Mouse (Mus musculus) liver, embryonic 11.5 days (tissue): ENCODE measurements at regions not wholly inside any gene's neighbourhood (a gene's known extent, or its start where the extent isn't known, plus 50 kb on each side); places are given as distances from the start of the nearest gene placed in this dataset.

Experiments used
- ATAC-seq: fragments of 200-750 bp; cut with Nextera tagmentation; replicated peaks from 2 replicates; pipeline ENCODE4 v1.8.0; 2017; ENCODE audit warnings: moderate number of reproducible peaks, mild to moderate bottlenecking, moderate TSS enrichment, moderate library complexity; ENCODE audit not compliant: low FRiP score
- DNase-seq: peaks from one replicate; pipeline ENCODE4 v3.0.0-alpha.2; 2017; ENCODE audit warnings: low spot score
- H3K27ac ChIP-seq: fragments of 300-500 bp; sonication (generic); 2 replicates; pipeline ENCODE4 v1.5.1; 2014; ENCODE audit warnings: mild to moderate bottlenecking, low read depth, low read length, control low read depth
- H3K27me3 ChIP-seq: fragments of 300-500 bp; sonication (generic); replicated peaks from 2 replicates; pipeline ENCODE4 v1.6.1; 2014; ENCODE audit warnings: low read length, mixed read lengths; ENCODE audit not compliant: control insufficient read depth, insufficient read depth
- H3K36me3 ChIP-seq: fragments of 300-500 bp; sonication (generic); 2 replicates; pipeline ENCODE4 v1.6.1; 2014; ENCODE audit warnings: mild to moderate bottlenecking, low read length, moderate library complexity, mixed read lengths; ENCODE audit not compliant: control insufficient read depth, insufficient read depth
- H3K4me1 ChIP-seq: fragments of 300-500 bp; sonication (generic); replicated peaks from 2 replicates; pipeline ENCODE4 v1.6.1; 2014; ENCODE audit warnings: low read length, mixed read lengths; ENCODE audit not compliant: control insufficient read depth, insufficient read depth
- H3K4me2 ChIP-seq: fragments of 300-500 bp; sonication (generic); 2 replicates; pipeline ENCODE4 v1.6.1; 2014; ENCODE audit warnings: mild to moderate bottlenecking, control low read depth, moderate library complexity
- H3K4me3 ChIP-seq: fragments of 300-500 bp; sonication (generic); 2 replicates; pipeline ENCODE4 v1.5.1; 2014; ENCODE audit warnings: low read depth, low read length, control low read depth
- H3K9ac ChIP-seq: fragments of 300-500 bp; sonication (generic); 2 replicates; pipeline ENCODE4 v1.6.1; 2014; ENCODE audit warnings: low read depth, low read length, control low read depth
- H3K9me3 ChIP-seq: fragments of 300-500 bp; sonication (generic); 2 replicates; pipeline ENCODE4 v1.6.1; 2016; ENCODE audit warnings: low read length, inconsistent platforms, mixed read lengths; ENCODE audit not compliant: control insufficient read depth
- WGBS: fragments of 180-500 bp; shearing (Covaris S2); extraction: QIAGEN DNeasy Blood & Tissue Kit; methylation state at CpG from one replicate; pipeline ENCODE4 v1.1.7; 2014; 5-methylcytosine and 5-hydroxymethylcytosine counted together

- Histone ChIP-seq H3K9me3 (no peaks in the 10 kb centered on the region), H3K27ac (no peak overlapping the region), H3K4me3 (no peak overlapping the region), H3K4me1 (no peaks in the 10 kb centered on the region), H3K4me2 (no peak overlapping the region), H3K36me3 (no peaks in the 10 kb centered on the region), H3K9ac (no peak overlapping the region), H3K27me3 (no peaks in the 10 kb centered on the region)
- no peak for ATAC-seq
- 44% methylated on average over 6 of the region's 6 CpGs for WGBS
- DNase-seq = no peak
Measured at GRCm38 (mm10) chr8:109105693-109106092, 388.1 kb upstream of the Pmfbp1 start.

GRCm38 (mm10) chr8:109106971-109107370, 386.9 kb upstream of the Pmfbp1 start:
- H3K4me1 ChIP-seq = no peaks in the 10 kb centered on the region
- ATAC-seq = no peak
- no peaks in the 10 kb centered on the region for H3K27me3 ChIP-seq
- H3K4me2 ChIP-seq = no peak overlapping the region
- no peak overlapping the region for H3K4me3 ChIP-seq
- H3K9me3 ChIP-seq = no peaks in the 10 kb centered on the region
- DNase-seq = no peak
- no peak overlapping the region for H3K27ac ChIP-seq
- WGBS = 79% methylated on average over 9 of the region's 9 CpGs
- H3K36me3 ChIP-seq = no peaks in the 10 kb centered on the region
- H3K9ac ChIP-seq = no peak overlapping the region

- Histone ChIP-seq H3K4me3 (no peak overlapping the region), H3K4me1 (no peaks in the 10 kb centered on the region), H3K36me3 (no peaks in the 10 kb centered on the region), H3K9ac (no peak overlapping the region), H3K27ac (no peak overlapping the region), H3K9me3 (no peaks in the 10 kb centered on the region), H3K4me2 (no peak overlapping the region), H3K27me3 (no peaks in the 10 kb centered on the region)
- DNase-seq (no peak), ATAC-seq (no peak)
- WGBS = 47% methylated on average over 12 of the region's 12 CpGs
Measured at GRCm38 (mm10) chr8:109107762-109108161, 386.1 kb upstream of the Pmfbp1 start.

- H3K9ac ChIP-seq = no peak overlapping the region
- no peak for ATAC-seq
Measured at GRCm38 (mm10) chr8:109109390-109109789, 384.4 kb upstream of the Pmfbp1 start.

GRCm38 (mm10) chr8:109121776-109122175, 372.1 kb upstream of the Pmfbp1 start:
- DNase-seq (no peak), ATAC-seq (no peak)
- WGBS = 60% methylated on average over 6 of the region's 6 CpGs
- Histone ChIP-seq H3K27ac (no peak overlapping the region), H3K4me1 (no peaks in the 10 kb centered on the region), H3K9me3 (no peaks in the 10 kb centered on the region), H3K4me3 (no peak overlapping the region), H3K36me3 (no peaks in the 10 kb centered on the region), H3K4me2 (no peak overlapping the region), H3K9ac (no peak overlapping the region), H3K27me3 (no peaks in the 10 kb centered on the region)

More at GRCm38 (mm10) chr8:109109390-109109789, 384.4 kb upstream of the Pmfbp1 start:
- Histone ChIP-seq H3K4me3 (no peak overlapping the region), H3K27ac (no peak overlapping the region), H3K9me3 (no peaks in the 10 kb centered on the region), H3K27me3 (no peaks in the 10 kb centered on the region), H3K36me3 (no peaks in the 10 kb centered on the region), H3K4me1 (no peaks in the 10 kb centered on the region), H3K4me2 (no peak overlapping the region)
- no peak for DNase-seq
- WGBS = 85% methylated on average over 4 of the region's 4 CpGs

- ATAC-seq = no peak
- H3K4me2 ChIP-seq = no peak overlapping the region
- 74% methylated on average over 8 of the region's 8 CpGs for WGBS
Measured at GRCm38 (mm10) chr8:109142495-109143158, 351.2 kb upstream of the Pmfbp1 start.

GRCm38 (mm10) chr8:109151711-109152110, 342.1 kb upstream of the Pmfbp1 start:
- Histone ChIP-seq H3K9me3 (0 out of 2 replicates have a peak, but pooled peaks cover 4% of the 10 kb centered on the region), H3K36me3 (no peaks in the 10 kb centered on the region)
- no peak for ATAC-seq

More at GRCm38 (mm10) chr8:109142495-109143158, 351.2 kb upstream of the Pmfbp1 start:
- DNase-seq = no peak
- Histone ChIP-seq H3K9ac (no peak overlapping the region), H3K27me3 (no peaks in the 10 kb centered on the region), H3K4me1 (no peaks in the 10 kb centered on the region), H3K36me3 (no peaks in the 10 kb centered on the region), H3K4me3 (no peak overlapping the region), H3K27ac (no peak overlapping the region), H3K9me3 (no peaks in the 10 kb centered on the region)

GRCm38 (mm10) chr8:109155489-109155888, 338.3 kb upstream of the Pmfbp1 start:
- Histone ChIP-seq H3K4me1 (no peaks in the 10 kb centered on the region), H3K9me3 (0 out of 2 replicates have a peak, but pooled peaks cover 4% of the 10 kb centered on the region), H3K36me3 (no peaks in the 10 kb centered on the region), H3K9ac (no peak overlapping the region), H3K27me3 (no peaks in the 10 kb centered on the region), H3K27ac (no peak overlapping the region), H3K4me2 (no peak overlapping the region), H3K4me3 (no peak overlapping the region)
- ATAC-seq (no peak), DNase-seq (no peak)
- WGBS = 83% methylated on average over 11 of the region's 11 CpGs

More at GRCm38 (mm10) chr8:109151711-109152110, 342.1 kb upstream of the Pmfbp1 start:
- no peak overlapping the region for H3K27ac ChIP-seq
- no peak overlapping the region for H3K9ac ChIP-seq
- H3K4me1 ChIP-seq = no peaks in the 10 kb centered on the region
- H3K4me3 ChIP-seq = no peak overlapping the region
- 69% methylated on average over 4 of the region's 4 CpGs for WGBS
- DNase-seq = no peak
- no peaks in the 10 kb centered on the region for H3K27me3 ChIP-seq
- H3K4me2 ChIP-seq = no peak overlapping the region

GRCm38 (mm10) chr8:109156016-109156415, 337.8 kb upstream of the Pmfbp1 start:
- Histone ChIP-seq H3K4me1 (no peaks in the 10 kb centered on the region), H3K9me3 (no peaks in the 10 kb centered on the region), H3K4me2 (no peak overlapping the region), H3K27me3 (no peaks in the 10 kb centered on the region), H3K36me3 (no peaks in the 10 kb centered on the region), H3K4me3 (no peak overlapping the region), H3K27ac (no peak overlapping the region), H3K9ac (no peak overlapping the region)
- WGBS = 91% methylated on average over 8 of the region's 8 CpGs
- ATAC-seq (no peak), DNase-seq (no peak)
